Mouse (Mus musculus): ENCODE measurements at regions not wholly inside any gene's neighbourhood (a gene's known extent, or its start where the extent isn't known, plus 50 kb on each side); places are given as distances from the start of the nearest gene placed in this dataset.

DNA sequence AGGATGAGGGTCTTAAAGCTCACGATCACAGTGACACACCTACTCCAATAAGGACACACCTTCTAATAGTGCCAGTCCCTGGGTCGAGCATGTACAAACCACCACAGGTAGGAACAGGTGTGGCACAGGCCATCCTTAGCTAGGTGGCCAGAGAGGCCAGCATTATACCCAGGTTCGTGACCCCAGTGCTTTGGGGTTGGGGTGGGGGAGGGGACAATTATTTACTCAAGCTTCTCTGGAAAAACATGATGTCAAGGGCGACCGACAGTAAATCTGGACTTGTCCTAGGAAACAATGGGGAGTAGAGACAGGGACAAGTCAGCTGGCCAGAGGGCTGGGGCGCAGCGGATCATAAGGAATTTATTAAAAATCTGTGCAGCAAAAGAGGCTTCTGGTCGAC lies 73.9 kb upstream of the Ptpn1 start:
- H3K27ac ChIP-seq = peak overlapping the region; percentile 48; the same call in 1 of the 2 replicates
- H3K36me3 ChIP-seq = no peaks in the 10 kb centered on the region
- DNase-seq (ENCODE audit: low spot score) = no peak
- 66% methylated on average over 8 of the region's 8 CpGs for WGBS
- H3K27me3 ChIP-seq (ENCODE audit: insufficient read depth, poor library complexity, severe bottlenecking) = 0 out of 2 replicates have a peak, but pooled peaks cover 4% of the 10 kb centered on the region
- no peak overlapping the region for H3K4me3 ChIP-seq
- H3K9me3 ChIP-seq = 0 out of 2 replicates have a peak, but pooled peaks cover 3% of the 10 kb centered on the region
- H3K4me1 ChIP-seq = peaks cover 74% of the 10 kb centered on the region

- DNase-seq (ENCODE audit: low spot score) = no peak
- H3K27me3 ChIP-seq (ENCODE audit: insufficient read depth, poor library complexity, severe bottlenecking) = 0 out of 2 replicates have a peak, but pooled peaks cover 4% of the 10 kb centered on the region
- H3K9me3 ChIP-seq = 0 out of 2 replicates have a peak, but pooled peaks cover 3% of the 10 kb centered on the region
- peaks cover 75% of the 10 kb centered on the region for H3K4me1 ChIP-seq
- H3K4me3 ChIP-seq = no peak overlapping the region
- WGBS = 73% methylated on average over 10 of the region's 10 CpGs
- H3K36me3 ChIP-seq = no peaks in the 10 kb centered on the region
- H3K27ac ChIP-seq = peak overlapping the region; percentile 59
These were observed 74.9 kb upstream of the Ptpn1 start for GRCm38 (mm10) chr2:167856920-167857475.

DNA sequence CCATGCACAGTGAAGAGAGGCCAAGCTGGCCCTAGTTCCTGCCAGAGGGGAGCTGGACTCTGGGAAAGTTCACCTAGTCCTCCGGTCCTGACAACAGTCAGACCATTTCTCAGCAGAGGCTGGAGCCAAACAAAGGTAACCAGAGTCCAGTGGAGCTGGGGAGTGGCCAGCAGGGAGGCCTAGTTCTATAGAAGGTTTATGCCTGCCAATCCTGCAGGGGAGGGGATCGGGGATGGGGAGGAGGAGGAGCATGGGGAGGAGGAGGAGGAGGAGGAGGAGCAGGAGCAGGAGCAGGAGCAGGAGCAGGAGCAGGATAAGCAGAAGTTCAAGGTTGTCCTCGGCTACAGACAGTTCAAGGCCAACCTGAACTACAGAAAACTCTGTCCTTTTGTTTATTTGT lies 75.8 kb upstream of the Ptpn1 start:
- Histone ChIP-seq H3K36me3 (no peaks in the 10 kb centered on the region), H3K4me3 (no peak overlapping the region), H3K4me1 (peaks cover 76% of the 10 kb centered on the region), H3K27me3 (ENCODE audit: insufficient read depth, poor library complexity, severe bottlenecking) (0 out of 2 replicates have a peak, but pooled peaks cover 4% of the 10 kb centered on the region), H3K27ac (peak overlapping the region; percentile 53; the same call in 1 of the 2 replicates), H3K9me3 (0 out of 2 replicates have a peak, but pooled peaks cover 3% of the 10 kb centered on the region)
- DNase-seq (ENCODE audit: low spot score) = no peak
- 67% methylated on average over 3 of the region's 3 CpGs for WGBS

- H3K4me3 ChIP-seq = no peak overlapping the region
- H3K27me3 ChIP-seq (ENCODE audit: insufficient read depth, poor library complexity, severe bottlenecking) = 0 out of 2 replicates have a peak, but pooled peaks cover 4% of the 10 kb centered on the region
- DNase-seq (ENCODE audit: low spot score) = no peak
- H3K36me3 ChIP-seq = no peaks in the 10 kb centered on the region
- H3K27ac ChIP-seq = no peak overlapping the region
- peaks cover 76% of the 10 kb centered on the region for H3K4me1 ChIP-seq
- 0 out of 2 replicates have a peak, but pooled peaks cover 3% of the 10 kb centered on the region for H3K9me3 ChIP-seq
- WGBS = 73% methylated on average over 1 of the region's 1 CpGs
These were observed 77.8 kb upstream of the Ptpn1 start for GRCm38 (mm10) chr2:167854060-167854459.

- 0 out of 2 replicates have a peak, but pooled peaks cover 4% of the 10 kb centered on the region for H3K27me3 ChIP-seq (ENCODE audit: insufficient read depth, poor library complexity, severe bottlenecking)
- 0 out of 2 replicates have a peak, but pooled peaks cover 3% of the 10 kb centered on the region for H3K9me3 ChIP-seq
- H3K4me3 ChIP-seq = no peak overlapping the region
- peak overlapping the region; percentile 87 for H3K27ac ChIP-seq
- no peaks in the 10 kb centered on the region for H3K36me3 ChIP-seq
- no peak for DNase-seq (ENCODE audit: low spot score)
- 68% methylated on average over 8 of the region's 8 CpGs for WGBS
- peaks cover 81% of the 10 kb centered on the region for H3K4me1 ChIP-seq
These were observed 78.4 kb upstream of the Ptpn1 start for GRCm38 (mm10) chr2:167853411-167853821.

- no peak for DNase-seq (ENCODE audit: low spot score)
- Histone ChIP-seq H3K9me3 (0 out of 2 replicates have a peak, but pooled peaks cover 3% of the 10 kb centered on the region), H3K36me3 (no peaks in the 10 kb centered on the region), H3K4me1 (peaks cover 77% of the 10 kb centered on the region), H3K4me3 (no peak overlapping the region), H3K27me3 (ENCODE audit: insufficient read depth, poor library complexity, severe bottlenecking) (0 out of 2 replicates have a peak, but pooled peaks cover 4% of the 10 kb centered on the region), H3K27ac (peak overlapping the region; percentile 87)
- WGBS = 80% methylated on average over 9 of the region's 9 CpGs
These were observed 79.3 kb upstream of the Ptpn1 start for GRCm38 (mm10) chr2:167852582-167852981.

- H3K4me3 ChIP-seq = peak overlapping the region; percentile 16
- WGBS = 8% methylated on average over 11 of the region's 11 CpGs
These were observed 80.5 kb upstream of the Ptpn1 start for GRCm38 (mm10) chr2:167851216-167851896.

GRCm38 (mm10) chr2:167849999-167850552 lies 81.8 kb upstream of the Ptpn1 start:
- 81% methylated on average over 10 of the region's 10 CpGs for WGBS
- Histone ChIP-seq H3K36me3 (no peaks in the 10 kb centered on the region), H3K9me3 (0 out of 2 replicates have a peak, but pooled peaks cover 3% of the 10 kb centered on the region), H3K27ac (peak overlapping the region; percentile 81), H3K4me1 (peaks cover 75% of the 10 kb centered on the region), H3K27me3 (ENCODE audit: insufficient read depth, poor library complexity, severe bottlenecking) (0 out of 2 replicates have a peak, but pooled peaks cover 3% of the 10 kb centered on the region), H3K4me3 (no peak overlapping the region)
- no peak for DNase-seq (ENCODE audit: low spot score)

More at GRCm38 (mm10) chr2:167851216-167851896, 80.5 kb upstream of the Ptpn1 start:
- H3K27ac ChIP-seq = peak overlapping the region; percentile 87
- peaks cover 77% of the 10 kb centered on the region for H3K4me1 ChIP-seq
- H3K27me3 ChIP-seq (ENCODE audit: insufficient read depth, poor library complexity, severe bottlenecking) = 0 out of 2 replicates have a peak, but pooled peaks cover 4% of the 10 kb centered on the region
- no peak for DNase-seq (ENCODE audit: low spot score)
- no peaks in the 10 kb centered on the region for H3K36me3 ChIP-seq
- H3K9me3 ChIP-seq = 0 out of 2 replicates have a peak, but pooled peaks cover 3% of the 10 kb centered on the region

- H3K4me3 ChIP-seq = 0 out of 2 replicates have a peak overlapping the region, but pooled peaks have one; percentile 6
These were observed 83.1 kb upstream of the Ptpn1 start for GRCm38 (mm10) chr2:167848468-167849440.

DNA sequence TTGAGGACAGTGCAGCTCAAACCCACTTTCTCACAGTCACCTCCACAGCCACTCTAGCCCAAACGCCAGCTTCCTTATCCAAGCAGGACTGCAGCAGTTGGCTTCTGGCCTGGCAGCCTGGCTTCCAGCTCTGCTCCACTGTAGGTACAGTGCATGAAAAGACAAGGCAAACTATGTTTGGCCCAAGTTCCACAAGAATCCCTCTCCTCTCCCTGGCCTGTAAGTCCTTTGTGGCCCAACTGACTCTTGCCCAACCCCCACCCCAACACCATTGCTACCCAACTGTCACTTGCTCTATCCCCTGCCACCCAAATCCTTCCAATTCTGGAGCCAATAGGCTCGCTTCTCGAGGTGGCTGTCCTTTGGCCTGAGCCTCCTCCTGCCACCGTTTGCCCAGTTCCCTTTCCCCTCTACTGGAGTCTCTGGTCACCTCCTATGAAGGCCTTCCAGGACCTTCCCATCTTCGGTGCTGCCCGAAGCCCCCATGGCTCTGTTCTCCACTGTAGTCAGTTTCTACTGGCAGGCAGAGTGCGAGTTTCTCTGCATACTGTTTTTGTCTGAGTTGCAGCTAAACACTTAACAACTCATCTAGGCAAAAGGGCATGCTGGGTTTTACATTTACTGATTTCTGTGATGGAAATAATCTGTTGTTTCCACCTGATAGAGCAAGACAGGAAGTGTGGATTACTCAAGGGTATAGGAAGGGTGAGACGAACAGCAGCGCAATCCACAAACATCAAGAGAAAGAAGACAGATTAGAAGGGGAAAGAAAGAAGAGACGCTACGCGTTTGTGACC lies 84.4 kb upstream of the Ptpn1 start:
- H3K4me1 ChIP-seq = peaks cover 87% of the 10 kb centered on the region
- no peaks in the 10 kb centered on the region for H3K36me3 ChIP-seq
- H3K4me3 ChIP-seq = no peak overlapping the region
- 70% methylated on average over 12 of the region's 12 CpGs for WGBS
- peak overlapping the region; percentile 81 for H3K27ac ChIP-seq
- no peaks in the 10 kb centered on the region for H3K9me3 ChIP-seq
- H3K27me3 ChIP-seq (ENCODE audit: insufficient read depth, poor library complexity, severe bottlenecking) = no peaks in the 10 kb centered on the region
- DNase-seq (ENCODE audit: low spot score) = no peak

More at GRCm38 (mm10) chr2:167848468-167849440, 83.1 kb upstream of the Ptpn1 start:
- no peaks in the 10 kb centered on the region for H3K27me3 ChIP-seq (ENCODE audit: insufficient read depth, poor library complexity, severe bottlenecking)
- H3K36me3 ChIP-seq = no peaks in the 10 kb centered on the region
- H3K9me3 ChIP-seq = no peaks in the 10 kb centered on the region
- DNase-seq (ENCODE audit: low spot score) = no peak
- WGBS = 55% methylated on average over 7 of the region's 7 CpGs
- peak overlapping the region; percentile 81 for H3K27ac ChIP-seq
- H3K4me1 ChIP-seq = peaks cover 87% of the 10 kb centered on the region

GRCm38 (mm10) chr2:167845370-167845769 lies 86.5 kb upstream of the Ptpn1 start:
- Histone ChIP-seq H3K27me3 (ENCODE audit: insufficient read depth, poor library complexity, severe bottlenecking) (no peaks in the 10 kb centered on the region), H3K27ac (no peak overlapping the region), H3K4me3 (no peak overlapping the region), H3K4me1 (peaks cover 82% of the 10 kb centered on the region), H3K36me3 (no peaks in the 10 kb centered on the region), H3K9me3 (no peaks in the 10 kb centered on the region)
- 68% methylated on average over 5 of the region's 5 CpGs for WGBS
- no peak for DNase-seq (ENCODE audit: low spot score)

All from heart, embryonic 10.5 days (tissue).